Mouse (Mus musculus): ENCODE results near the gene Lin7a. TPM values are rescaled to one million over a fixed set of nuclear protein-coding genes. Genes with fewer than 3 reads are reported as not detected.

Gene Lin7a
- total RNA-seq, 2 experiments from 2014 or later, result 1.6 to 2.5 TPM

GRCm38 (mm10) chr10:107315251-107315650 lies 43.8 kb downstream of the Lin7a start:
- DNase-seq, result no peak
- intact Hi-C loops (cut with DNase I), result no loop called here

GRCm38 (mm10) chr10:107315681-107316080 lies 44.2 kb downstream of the Lin7a start:
- no peak for DNase-seq
- intact Hi-C loops (cut with DNase I), result no loop called here

- no peak for DNase-seq
- intact Hi-C loops (cut with DNase I), result no loop called here
Measured at GRCm38 (mm10) chr10:107316100-107316499, 44.6 kb downstream of the Lin7a start.

GRCm38 (mm10) chr10:107319648-107320047 lies 48.2 kb downstream of the Lin7a start:
- intact Hi-C loops (cut with DNase I), result no loop called here
- no peak for DNase-seq

GRCm38 (mm10) chr10:107323865-107324264 lies 52.4 kb downstream of the Lin7a start:
- DNase-seq, result no peak
- intact Hi-C loops (cut with DNase I), result no loop called here

GRCm38 (mm10) chr10:107325558-107325957 lies 54.1 kb downstream of the Lin7a start:
- DNase-seq, result no peak
- intact Hi-C loops (cut with DNase I), result no loop called here

- intact Hi-C loops (cut with DNase I), result no loop called here
- DNase-seq, result no peak
Measured at GRCm38 (mm10) chr10:107339524-107339923, 68.0 kb downstream of the Lin7a start.

- intact Hi-C loops (cut with DNase I), result no loop called here
- no peak for DNase-seq
Measured at GRCm38 (mm10) chr10:107341151-107341550, 69.7 kb downstream of the Lin7a start.

GRCm38 (mm10) chr10:107344200-107344599 lies 72.7 kb downstream of the Lin7a start:
- intact Hi-C loops (cut with DNase I), result no loop called here
- DNase-seq, result no peak

- no peak for DNase-seq
- intact Hi-C loops (cut with DNase I), result no loop called here
Measured at GRCm38 (mm10) chr10:107347842-107348241, 76.4 kb downstream of the Lin7a start.

- intact Hi-C loops (cut with DNase I), result no loop called here
- DNase-seq, result no peak
Measured at GRCm38 (mm10) chr10:107351696-107352485, 80.4 kb downstream of the Lin7a start.

- DNase-seq, result no peak
- intact Hi-C loops (cut with DNase I), result no loop called here
Measured at GRCm38 (mm10) chr10:107353483-107353882, 82.0 kb downstream of the Lin7a start.

- intact Hi-C loops (cut with DNase I), result no loop called here
- no peak for DNase-seq
Measured at GRCm38 (mm10) chr10:107358443-107359040, 87.1 kb downstream of the Lin7a start.

GRCm38 (mm10) chr10:107359296-107359695 lies 87.8 kb downstream of the Lin7a start:
- intact Hi-C loops (cut with DNase I), result no loop called here
- DNase-seq, result no peak

GRCm38 (mm10) chr10:107361546-107361945 lies 90.1 kb downstream of the Lin7a start:
- intact Hi-C loops (cut with DNase I), result no loop called here
- DNase-seq, result peak; percentile 49 to 55

- no peak for DNase-seq
- intact Hi-C loops (cut with DNase I), result no loop called here
Measured at GRCm38 (mm10) chr10:107362026-107362425, 90.5 kb downstream of the Lin7a start.

GRCm38 (mm10) chr10:107363049-107363816 lies 91.7 kb downstream of the Lin7a start:
- intact Hi-C loops (cut with DNase I), result no loop called here
- no peak for DNase-seq

GRCm38 (mm10) chr10:107377218-107377617 lies 105.7 kb downstream of the Lin7a start:
- no peak for DNase-seq
- intact Hi-C loops (cut with DNase I), result no loop called here

GRCm38 (mm10) chr10:107381143-107381746 lies 109.8 kb downstream of the Lin7a start:
- DNase-seq, result no peak
- intact Hi-C loops (cut with DNase I), result loop anchor here (10.0 kb wide), 1 partner anchor 776 kb away; no protein-coding TSS in a partner anchor

- DNase-seq, result no peak
- intact Hi-C loops (cut with DNase I), result loop anchor here (10.0 kb wide), 1 partner anchor 779 kb away; no protein-coding TSS in a partner anchor
Measured at GRCm38 (mm10) chr10:107383825-107384224, 112.3 kb downstream of the Lin7a start.

- intact Hi-C loops (cut with DNase I), result loop anchor here (1.0 to 10.0 kb wide), 3 partner anchors 117 to 785 kb away; partner anchors contain the start of gene Lin7a
- DNase-seq, result peak; percentile 35 to 54
Measured at GRCm38 (mm10) chr10:107389505-107389904, 118.0 kb downstream of the Lin7a start.

All from heart, postnatal 10 days (tissue).